Mouse (Mus musculus) forebrain, embryonic 10.5 days (tissue): ENCODE measurements at regions not wholly inside any gene's neighbourhood (a gene's known extent, or its start where the extent isn't known, plus 50 kb on each side); places are given as distances from the start of the nearest gene placed in this dataset.

ENCODE experiments used
- DNase-seq: peaks from one replicate; pipeline ENCODE4 v3.0.0-alpha.2; 2017; ENCODE audit warnings: low spot score; ENCODE audit errors: extremely low spot score
- H3K27ac ChIP-seq: fragments of 300-500 bp; sonication (generic); 2 replicates; pipeline ENCODE4 v1.5.1; 2016; ENCODE audit warnings: mild to moderate bottlenecking
- H3K27me3 ChIP-seq: fragments of 300-500 bp; sonication (generic); 2 replicates; pipeline ENCODE4 v1.6.1; 2016; ENCODE audit warnings: mild to moderate bottlenecking; ENCODE audit not compliant: poor library complexity, severe bottlenecking
- H3K36me3 ChIP-seq: fragments of 300-500 bp; sonication (generic); replicated peaks from 2 replicates; pipeline ENCODE4 v1.6.1; 2016; ENCODE audit warnings: mild to moderate bottlenecking, moderate library complexity
- H3K4me1 ChIP-seq: fragments of 300-500 bp; sonication (generic); 2 replicates; pipeline ENCODE4 v1.6.1; 2016
- H3K4me3 ChIP-seq: fragments of 300-500 bp; sonication (generic); 2 replicates; pipeline ENCODE4 v1.5.1; 2016; ENCODE audit warnings: mild to moderate bottlenecking, moderate library complexity
- H3K9me3 ChIP-seq: fragments of 300-500 bp; sonication (generic); 2 replicates; pipeline ENCODE4 v1.6.1; 2016; ENCODE audit warnings: mild to moderate bottlenecking, moderate library complexity
- WGBS: fragments of 180-500 bp; shearing (Covaris S2); methylation state at CpG from one replicate; pipeline ENCODE4 v1.1.7; 2016; 5-methylcytosine and 5-hydroxymethylcytosine counted together

- no peak for DNase-seq
- no peaks in the 10 kb centered on the region for H3K9me3 ChIP-seq
- H3K27ac ChIP-seq = no peak overlapping the region
- H3K27me3 ChIP-seq = no peaks in the 10 kb centered on the region
- H3K4me1 ChIP-seq = no peaks in the 10 kb centered on the region
- WGBS = 90% methylated on average over 4 of the region's 4 CpGs
- no peaks in the 10 kb centered on the region for H3K36me3 ChIP-seq
- no peak overlapping the region for H3K4me3 ChIP-seq
Measured at GRCm38 (mm10) chr7:40688546-40688945, 209.6 kb upstream of the Vstm2b start.

GRCm38 (mm10) chr7:40693755-40694154, 204.4 kb upstream of the Vstm2b start:
- no peaks in the 10 kb centered on the region for H3K36me3 ChIP-seq
- H3K4me3 ChIP-seq = no peak overlapping the region
- H3K4me1 ChIP-seq = no peaks in the 10 kb centered on the region
- 69% methylated on average over 5 of the region's 5 CpGs for WGBS
- H3K9me3 ChIP-seq = no peaks in the 10 kb centered on the region
- no peaks in the 10 kb centered on the region for H3K27me3 ChIP-seq
- no peak for DNase-seq
- no peak overlapping the region for H3K27ac ChIP-seq

- H3K36me3 ChIP-seq = no peaks in the 10 kb centered on the region
- 88% methylated on average over 8 of the region's 8 CpGs for WGBS
- H3K4me3 ChIP-seq = no peak overlapping the region
- no peak overlapping the region for H3K27ac ChIP-seq
- H3K9me3 ChIP-seq = no peaks in the 10 kb centered on the region
- no peaks in the 10 kb centered on the region for H3K4me1 ChIP-seq
- no peak for DNase-seq
- no peaks in the 10 kb centered on the region for H3K27me3 ChIP-seq
Measured at GRCm38 (mm10) chr7:40697551-40697950, 200.6 kb upstream of the Vstm2b start.

- no peaks in the 10 kb centered on the region for H3K36me3 ChIP-seq
- WGBS = 73% methylated on average over 3 of the region's 3 CpGs
- H3K27ac ChIP-seq = no peak overlapping the region
- no peaks in the 10 kb centered on the region for H3K9me3 ChIP-seq
- no peak for DNase-seq
- H3K4me3 ChIP-seq = no peak overlapping the region
- no peaks in the 10 kb centered on the region for H3K4me1 ChIP-seq
- no peaks in the 10 kb centered on the region for H3K27me3 ChIP-seq
Measured at GRCm38 (mm10) chr7:40698309-40698708, 199.8 kb upstream of the Vstm2b start.

GRCm38 (mm10) chr7:40699633-40700032, 198.5 kb upstream of the Vstm2b start:
- Histone ChIP-seq H3K27me3 (no peaks in the 10 kb centered on the region), H3K4me3 (no peak overlapping the region), H3K9me3 (no peaks in the 10 kb centered on the region), H3K4me1 (no peaks in the 10 kb centered on the region), H3K36me3 (no peaks in the 10 kb centered on the region), H3K27ac (no peak overlapping the region)
- 97% methylated on average over 1 of the region's 1 CpGs for WGBS
- no peak for DNase-seq

GRCm38 (mm10) chr7:40700656-40701055, 197.5 kb upstream of the Vstm2b start:
- Histone ChIP-seq H3K36me3 (no peaks in the 10 kb centered on the region), H3K27ac (no peak overlapping the region), H3K27me3 (no peaks in the 10 kb centered on the region), H3K4me3 (no peak overlapping the region), H3K4me1 (no peaks in the 10 kb centered on the region), H3K9me3 (peaks cover 6% of the 10 kb centered on the region; the same call in 1 of the 2 replicates)
- DNase-seq = no peak
- WGBS = 89% methylated on average over 5 of the region's 5 CpGs

GRCm38 (mm10) chr7:40702191-40703045, 195.7 kb upstream of the Vstm2b start:
- WGBS = 79% methylated on average over 5 of the region's 5 CpGs
- no peak for DNase-seq
- no peaks in the 10 kb centered on the region for H3K36me3 ChIP-seq
- H3K27ac ChIP-seq = no peak overlapping the region
- no peaks in the 10 kb centered on the region for H3K4me1 ChIP-seq
- H3K27me3 ChIP-seq = no peaks in the 10 kb centered on the region
- no peak overlapping the region for H3K4me3 ChIP-seq
- peaks cover 9% of the 10 kb centered on the region; the same call in 1 of the 2 replicates for H3K9me3 ChIP-seq

GRCm38 (mm10) chr7:40708231-40708630, 189.9 kb upstream of the Vstm2b start:
- no peaks in the 10 kb centered on the region for H3K27me3 ChIP-seq
- H3K4me3 ChIP-seq = no peak overlapping the region
- H3K4me1 ChIP-seq = no peaks in the 10 kb centered on the region
- peaks cover 9% of the 10 kb centered on the region; the same call in 1 of the 2 replicates for H3K9me3 ChIP-seq
- H3K36me3 ChIP-seq = no peaks in the 10 kb centered on the region
- 94% methylated on average over 2 of the region's 2 CpGs for WGBS
- DNase-seq = no peak
- no peak overlapping the region for H3K27ac ChIP-seq

GRCm38 (mm10) chr7:40717991-40718390, 180.1 kb upstream of the Vstm2b start:
- Histone ChIP-seq H3K4me3 (no peak overlapping the region), H3K4me1 (no peaks in the 10 kb centered on the region), H3K9me3 (no peaks in the 10 kb centered on the region), H3K27ac (no peak overlapping the region), H3K36me3 (no peaks in the 10 kb centered on the region), H3K27me3 (no peaks in the 10 kb centered on the region)
- 87% methylated on average over 6 of the region's 6 CpGs for WGBS
- no peak for DNase-seq

- 78% methylated on average over 6 of the region's 6 CpGs for WGBS
- H3K9me3 ChIP-seq = no peaks in the 10 kb centered on the region
- no peak overlapping the region for H3K4me3 ChIP-seq
- no peaks in the 10 kb centered on the region for H3K36me3 ChIP-seq
- no peaks in the 10 kb centered on the region for H3K4me1 ChIP-seq
- no peaks in the 10 kb centered on the region for H3K27me3 ChIP-seq
- H3K27ac ChIP-seq = no peak overlapping the region
- no peak for DNase-seq
Measured at GRCm38 (mm10) chr7:40736971-40737468, 161.1 kb upstream of the Vstm2b start.

- Histone ChIP-seq H3K27ac (no peak overlapping the region), H3K27me3 (no peaks in the 10 kb centered on the region), H3K9me3 (no peaks in the 10 kb centered on the region), H3K4me3 (no peak overlapping the region), H3K4me1 (no peaks in the 10 kb centered on the region), H3K36me3 (no peaks in the 10 kb centered on the region)
- no peak for DNase-seq
- WGBS = 79% methylated on average over 7 of the region's 7 CpGs
Measured at GRCm38 (mm10) chr7:40737496-40737895, 160.6 kb upstream of the Vstm2b start.

- DNase-seq = no peak
- H3K4me1 ChIP-seq = no peaks in the 10 kb centered on the region
- no peaks in the 10 kb centered on the region for H3K36me3 ChIP-seq
- WGBS = 95% methylated on average over 3 of the region's 3 CpGs
- H3K4me3 ChIP-seq = no peak overlapping the region
- no peaks in the 10 kb centered on the region for H3K27me3 ChIP-seq
- H3K9me3 ChIP-seq = no peaks in the 10 kb centered on the region
- H3K27ac ChIP-seq = no peak overlapping the region
Measured at GRCm38 (mm10) chr7:40738174-40738573, 160.0 kb upstream of the Vstm2b start.

- Histone ChIP-seq H3K36me3 (no peaks in the 10 kb centered on the region), H3K27ac (no peak overlapping the region), H3K9me3 (no peaks in the 10 kb centered on the region), H3K4me1 (no peaks in the 10 kb centered on the region), H3K4me3 (no peak overlapping the region), H3K27me3 (no peaks in the 10 kb centered on the region)
- DNase-seq = no peak
- 72% methylated on average over 4 of the region's 4 CpGs for WGBS
Measured at GRCm38 (mm10) chr7:40742553-40743151, 155.5 kb upstream of the Vstm2b start.
